Mouse (Mus musculus) small intestine, adult 2 months (tissue): Measurements from ENCODE around the gene Trp73. TPM values are rescaled to one million over a fixed set of nuclear protein-coding genes. Genes with fewer than 3 reads are reported as not detected.

Experiments used
- H3K27ac ChIP-seq: fragments of 200-500 bp; 2 replicates; pipeline ENCODE4 v1.5.1; 2012; ENCODE audit warnings: low read depth, low read length, control low read depth, inconsistent platforms; ENCODE audit not compliant: insufficient read depth
- H3K27me3 ChIP-seq: fragments of 200-500 bp; 2 replicates; pipeline ENCODE4 v1.6.1; 2012; ENCODE audit warnings: mild to moderate bottlenecking, moderate library complexity, low read length, inconsistent platforms; ENCODE audit not compliant: control insufficient read depth, insufficient read depth
- H3K36me3 ChIP-seq: fragments of 200-500 bp; 2 replicates; pipeline ENCODE4 v1.6.1; 2012; ENCODE audit warnings: mild to moderate bottlenecking, low read length, control low read depth, inconsistent platforms; ENCODE audit not compliant: control insufficient read depth, insufficient read depth
- H3K4me1 ChIP-seq: fragments of 200-500 bp; 2 replicates; pipeline ENCODE4 v1.6.1; 2012; ENCODE audit warnings: low read length, inconsistent platforms, mixed read lengths; ENCODE audit not compliant: control insufficient read depth, insufficient read depth, insufficient read length
- H3K4me3 ChIP-seq: fragments of 200-500 bp; 2 replicates; pipeline ENCODE4 v1.5.1; 2012; ENCODE audit warnings: low read depth, mild to moderate bottlenecking, control low read depth, inconsistent platforms, low read length, moderate library complexity
- CTCF ChIP-seq: fragments of 200-500 bp; IDR thresholded peaks from 2 replicates; pipeline ENCODE4 v1.5.1; 2012; ENCODE audit warnings: low read depth, mild to moderate bottlenecking, control low read depth, inconsistent platforms, low read length, moderate library complexity, mixed read lengths; ENCODE audit not compliant: insufficient replicate concordance, insufficient read length; ENCODE audit errors: extremely low read depth
- POLR2A ChIP-seq: fragments of 200-500 bp; IDR thresholded peaks from 2 replicates; pipeline ENCODE4 v1.6.1; 2012; ENCODE audit warnings: low read depth, mild to moderate bottlenecking, control low read depth, inconsistent platforms, low read length, moderate library complexity
- WGBS: fragments of 180-500 bp; shearing (Covaris S2); methylation state at CpG from one replicate; pipeline ENCODE4 v1.1.7; 2018; 5-methylcytosine and 5-hydroxymethylcytosine counted together
- polyA plus RNA-seq: library from polyadenylated mRNA; depleted of rRNA; stranded (reverse); fragments of >200 nt; gene quantifications from 2 replicates; pipeline ENCODE4 v1.2.3, GENCODE M21; 2012

Trp73 gene
- polyA plus RNA-seq, 1 experiment = 0.58 TPM

GRCm38 (mm10) chr4:154159961-154160537 lies 20.0 kb upstream of the Trp73 start:
- H3K27ac ChIP-seq = peak overlapping the region; percentile 76
- TF ChIP-seq CTCF (no peak), POLR2A (no peak)
- peaks cover 10% of the 10 kb centered on the region for H3K4me1 ChIP-seq
- WGBS = under 1% methylated on average over 47 of the region's 47 CpGs
- peaks cover 34% of the 10 kb centered on the region for H3K36me3 ChIP-seq
- H3K27me3 ChIP-seq = no peaks in the 10 kb centered on the region
- H3K4me3 ChIP-seq = peak overlapping the region; percentile 97

- Histone ChIP-seq H3K36me3 (peaks cover 34% of the 10 kb centered on the region), H3K27me3 (no peaks in the 10 kb centered on the region), H3K4me1 (peaks cover 10% of the 10 kb centered on the region), H3K27ac (no peak overlapping the region), H3K4me3 (peak overlapping the region; percentile 26; the same call in 1 of the 2 replicates)
- 19% methylated on average over 6 of the region's 6 CpGs for WGBS
- TF ChIP-seq POLR2A (no peak), CTCF (peak; percentile 80; the same call in 1 of the 2 replicates)
Observed at GRCm38 (mm10) chr4:154159002-154159401, 19.0 kb upstream of the Trp73 start.

GRCm38 (mm10) chr4:154157970-154158662 lies 18.1 kb upstream of the Trp73 start:
- 93% methylated on average over 14 of the region's 14 CpGs for WGBS
- Histone ChIP-seq H3K27me3 (no peaks in the 10 kb centered on the region), H3K36me3 (peaks cover 34% of the 10 kb centered on the region), H3K4me1 (peaks cover 10% of the 10 kb centered on the region), H3K27ac (no peak overlapping the region), H3K4me3 (no peak overlapping the region)
- TF ChIP-seq CTCF = no peak

GRCm38 (mm10) chr4:154156050-154156449 lies 16.0 kb upstream of the Trp73 start:
- Histone ChIP-seq H3K4me1 (peaks cover 4% of the 10 kb centered on the region; the same call in 1 of the 2 replicates), H3K27me3 (no peaks in the 10 kb centered on the region), H3K27ac (no peak overlapping the region), H3K36me3 (peaks cover 40% of the 10 kb centered on the region), H3K4me3 (no peak overlapping the region)
- WGBS = 80% methylated on average over 7 of the region's 7 CpGs
- TF ChIP-seq CTCF (no peak), POLR2A (no peak)

- TF ChIP-seq POLR2A = no peak
- WGBS = 82% methylated on average over 11 of the region's 11 CpGs
- H3K36me3 ChIP-seq = peaks cover 47% of the 10 kb centered on the region
- H3K4me3 ChIP-seq = no peak overlapping the region
- H3K27ac ChIP-seq = no peak overlapping the region
- peaks cover under 1% of the 10 kb centered on the region; the same call in 1 of the 2 replicates for H3K4me1 ChIP-seq
- no peaks in the 10 kb centered on the region for H3K27me3 ChIP-seq
Observed at GRCm38 (mm10) chr4:154154104-154154503, 14.1 kb upstream of the Trp73 start.

- Histone ChIP-seq H3K36me3 (peaks cover 11% of the 10 kb centered on the region), H3K4me1 (peaks cover 6% of the 10 kb centered on the region), H3K4me3 (no peak overlapping the region), H3K27ac (no peak overlapping the region), H3K27me3 (peaks cover 5% of the 10 kb centered on the region)
- TF ChIP-seq POLR2A = no peak
- no peak for TF ChIP-seq CTCF
- 86% methylated on average over 10 of the region's 10 CpGs for WGBS
Observed at GRCm38 (mm10) chr4:154146342-154146741, 6.3 kb upstream of the Trp73 start.

- WGBS = 89% methylated on average over 3 of the region's 3 CpGs
- Histone ChIP-seq H3K4me3 (no peak overlapping the region), H3K36me3 (0 out of 2 replicates have a peak, but pooled peaks cover 6% of the 10 kb centered on the region), H3K27ac (no peak overlapping the region), H3K4me1 (peaks cover 17% of the 10 kb centered on the region), H3K27me3 (peaks cover 21% of the 10 kb centered on the region)
- TF ChIP-seq CTCF (no peak), POLR2A (no peak)
Observed at GRCm38 (mm10) chr4:154144712-154145111, 4.7 kb upstream of the Trp73 start.
